Mouse (Mus musculus) megakaryocyte, embryonic 14.5 days (primary cell): Measurements from ENCODE around the gene Ahcyl1.

Experiments
- FLI1 ChIP-seq: IDR thresholded peaks from 2 replicates; pipeline ENCODE4 v1.6.1; 2012; ENCODE audit warnings: low read length, inconsistent platforms, mixed read lengths
- GATA1 ChIP-seq: IDR thresholded peaks from 3 replicates; pipeline ENCODE4 v1.6.1; 2012; ENCODE audit warnings: mixed read lengths, low read length, inconsistent platforms, borderline replicate concordance

DNA sequence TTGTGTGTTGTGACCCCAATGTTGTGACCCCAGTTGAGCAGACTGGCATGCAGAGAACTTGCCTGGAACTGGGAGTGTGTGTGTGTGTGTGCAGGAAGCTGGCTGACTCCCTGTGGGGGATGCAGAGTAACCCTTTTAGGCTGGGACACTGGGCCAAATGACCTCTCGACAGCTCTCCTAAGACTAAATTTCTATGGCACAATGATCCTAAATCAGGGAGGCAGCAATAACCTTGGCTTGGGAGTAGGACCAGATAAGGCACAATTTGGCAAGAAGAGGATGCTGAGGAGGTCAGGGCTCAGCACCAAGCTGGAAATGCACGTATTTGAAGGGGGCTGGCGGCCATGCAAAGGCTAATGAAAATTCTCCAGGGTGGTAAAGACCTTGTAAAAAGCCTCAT is 49.7 kb upstream of the Ahcyl1 start:
- TF ChIP-seq GATA1 (no peak), FLI1 (no peak)
